Mouse (Mus musculus) liver, embryonic 16.5 days (tissue): ENCODE measurements around the gene Capzb. TPM values are rescaled to one million over a fixed set of nuclear protein-coding genes. Genes with fewer than 3 reads are reported as not detected.

ENCODE experiments used
- ATAC-seq: fragments of 200-750 bp; cut with Nextera tagmentation; 2 replicates; pipeline ENCODE4 v1.8.0; 2017; ENCODE audit warnings: low read depth, mild to moderate bottlenecking, moderate number of reproducible peaks, moderate library complexity
- H3K27ac ChIP-seq: fragments of 300-500 bp; sonication (generic); 2 replicates; pipeline ENCODE4 v1.5.1; 2014; ENCODE audit warnings: mild to moderate bottlenecking, low read length
- H3K27me3 ChIP-seq: fragments of 300-500 bp; sonication (generic); 2 replicates; pipeline ENCODE4 v1.6.1; 2014; ENCODE audit warnings: low read depth, low read length, mixed read lengths; ENCODE audit not compliant: control insufficient read depth, insufficient read depth
- H3K36me3 ChIP-seq: fragments of 300-500 bp; sonication (generic); 2 replicates; pipeline ENCODE4 v1.6.1; 2014; ENCODE audit warnings: mild to moderate bottlenecking; ENCODE audit not compliant: control insufficient read depth, insufficient read depth
- H3K4me1 ChIP-seq: fragments of 300-500 bp; sonication (generic); 2 replicates; pipeline ENCODE4 v1.6.1; 2014; ENCODE audit warnings: low read depth, low read length, mixed read lengths; ENCODE audit not compliant: control insufficient read depth
- H3K4me2 ChIP-seq: fragments of 300-500 bp; sonication (generic); 2 replicates; pipeline ENCODE4 v1.6.1; 2014; ENCODE audit warnings: low read depth, low read length, mixed read lengths
- H3K4me3 ChIP-seq: fragments of 300-500 bp; sonication (generic); 2 replicates; pipeline ENCODE4 v1.5.1; 2014; ENCODE audit warnings: low read depth, mild to moderate bottlenecking, low read length
- H3K9ac ChIP-seq: fragments of 300-500 bp; sonication (generic); 2 replicates; pipeline ENCODE4 v1.6.1; 2014; ENCODE audit warnings: low read depth, low read length
- H3K9me3 ChIP-seq: fragments of 300-500 bp; sonication (generic); replicated peaks from 2 replicates; pipeline ENCODE4 v1.6.1; 2016; ENCODE audit warnings: low read length; ENCODE audit not compliant: control insufficient read depth
- WGBS: fragments of 180-500 bp; shearing (Covaris S2); extraction: QIAGEN DNeasy Blood & Tissue Kit; methylation state at CpG from one replicate; pipeline ENCODE4 v1.1.7; 2014; ENCODE audit not compliant: insufficient replicate concordance; 5-methylcytosine and 5-hydroxymethylcytosine counted together
- polyA plus RNA-seq: library from polyadenylated mRNA; unstranded; fragments of >200 nt; fragmentation: Nextera tagmentation; extraction: Ambion mirVana; gene quantifications from 2 replicates; pipeline ENCODE4 v1.2.1, GENCODE M21; 2015

Capzb gene
- polyA plus RNA-seq, 1 experiment from 2014 or later: 135 TPM

DNA sequence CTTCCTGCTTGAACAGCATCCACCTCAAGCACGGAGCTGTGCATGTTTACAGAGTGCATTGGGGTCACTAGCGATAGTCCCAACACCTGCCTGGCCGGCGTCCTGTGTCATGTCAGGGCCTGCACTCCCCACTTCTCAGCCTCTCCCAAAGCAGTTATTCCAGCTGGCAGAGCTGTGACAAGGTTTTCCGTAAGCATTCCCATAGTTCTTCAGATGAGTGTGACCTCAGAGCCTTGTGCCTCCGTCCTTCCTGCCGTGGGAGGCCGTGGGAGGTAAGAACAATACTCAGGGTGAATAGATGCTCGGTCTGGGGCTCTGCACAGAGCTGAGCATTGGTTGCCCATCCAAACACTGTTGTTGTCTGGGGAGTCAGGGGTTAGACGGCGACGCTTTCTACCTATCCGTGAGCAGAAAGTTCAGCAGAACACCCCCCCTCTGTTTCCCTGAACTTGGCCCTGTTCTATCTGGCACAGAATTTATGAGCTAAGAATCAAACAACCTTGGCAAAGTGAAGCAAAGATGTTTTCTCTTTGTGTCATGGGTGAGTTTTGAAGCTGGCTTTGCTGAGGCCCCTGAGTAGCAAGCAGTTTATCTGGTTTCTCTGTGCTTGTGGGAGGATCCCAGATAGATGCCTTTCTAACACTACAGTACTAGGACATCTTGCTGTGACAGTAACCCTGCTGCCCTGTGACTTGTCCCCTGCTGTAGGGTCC lies 34.0 kb downstream of the Capzb start:
- no peak for ATAC-seq
- Histone ChIP-seq H3K27me3 (no peaks in the 10 kb centered on the region), H3K4me3 (no peak overlapping the region), H3K4me1 (peaks cover 2% of the 10 kb centered on the region), H3K9ac (no peak overlapping the region), H3K27ac (no peak overlapping the region), H3K36me3 (peaks cover 4% of the 10 kb centered on the region), H3K4me2 (no peak overlapping the region), H3K9me3 (no peaks in the 10 kb centered on the region)
- WGBS: 77% methylated on average over 13 of the region's 13 CpGs

DNA sequence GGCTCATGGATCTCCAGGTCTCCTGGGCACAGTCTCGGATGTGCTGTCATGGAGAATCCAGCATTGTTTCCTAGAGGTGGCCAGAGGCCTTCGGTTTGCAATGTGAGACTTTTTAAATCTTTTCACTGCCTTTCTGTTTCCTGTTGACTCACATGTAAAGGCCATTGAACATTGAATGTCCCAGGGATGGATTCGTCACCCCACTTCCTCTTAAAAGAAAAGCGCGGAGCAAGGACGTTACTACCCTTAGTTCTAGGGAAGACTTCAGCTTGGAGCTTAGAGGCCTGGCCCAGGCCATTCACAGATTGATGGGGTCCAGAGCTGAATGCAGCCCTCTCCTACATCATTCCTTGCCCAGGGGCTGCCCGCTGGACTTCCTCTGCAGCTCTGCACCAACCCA lies 35.2 kb downstream of the Capzb start:
- H3K9ac ChIP-seq: no peak overlapping the region
- no peaks in the 10 kb centered on the region for H3K27me3 ChIP-seq
- H3K36me3 ChIP-seq: peaks cover 4% of the 10 kb centered on the region
- no peaks in the 10 kb centered on the region for H3K9me3 ChIP-seq
- WGBS: 71% methylated on average over 7 of the region's 7 CpGs
- H3K27ac ChIP-seq: no peak overlapping the region
- no peak overlapping the region for H3K4me2 ChIP-seq
- no peak for ATAC-seq
- H3K4me3 ChIP-seq: no peak overlapping the region
- H3K4me1 ChIP-seq: peaks cover 2% of the 10 kb centered on the region

DNA sequence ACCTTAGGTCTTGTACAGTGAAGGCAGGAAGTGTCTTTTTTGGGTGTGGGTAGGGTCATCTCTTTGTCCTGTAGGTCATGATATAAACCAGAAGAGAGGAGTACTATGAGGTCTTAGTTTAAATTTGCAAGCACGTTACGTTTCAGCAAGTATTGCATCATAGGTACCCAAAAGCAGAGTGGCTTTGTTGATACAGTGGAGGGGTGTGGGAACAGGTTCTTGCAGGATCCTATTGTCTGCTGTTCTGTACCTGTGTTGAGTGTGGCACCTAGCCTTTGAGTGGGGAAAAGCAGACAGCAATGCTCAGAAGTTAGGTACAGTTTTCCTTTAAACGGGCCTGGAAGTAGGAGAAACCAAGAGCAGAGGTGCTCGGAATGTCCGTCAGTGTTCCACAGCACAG lies 36.6 kb downstream of the Capzb start:
- Histone ChIP-seq H3K4me2 (no peak overlapping the region), H3K27me3 (no peaks in the 10 kb centered on the region), H3K4me1 (peaks cover 13% of the 10 kb centered on the region), H3K36me3 (peaks cover 4% of the 10 kb centered on the region), H3K27ac (no peak overlapping the region), H3K9ac (no peak overlapping the region), H3K9me3 (no peaks in the 10 kb centered on the region), H3K4me3 (no peak overlapping the region)
- 69% methylated on average over 5 of the region's 5 CpGs for WGBS
- peak; percentile 47; the same call in 1 of the 2 replicates for ATAC-seq

DNA sequence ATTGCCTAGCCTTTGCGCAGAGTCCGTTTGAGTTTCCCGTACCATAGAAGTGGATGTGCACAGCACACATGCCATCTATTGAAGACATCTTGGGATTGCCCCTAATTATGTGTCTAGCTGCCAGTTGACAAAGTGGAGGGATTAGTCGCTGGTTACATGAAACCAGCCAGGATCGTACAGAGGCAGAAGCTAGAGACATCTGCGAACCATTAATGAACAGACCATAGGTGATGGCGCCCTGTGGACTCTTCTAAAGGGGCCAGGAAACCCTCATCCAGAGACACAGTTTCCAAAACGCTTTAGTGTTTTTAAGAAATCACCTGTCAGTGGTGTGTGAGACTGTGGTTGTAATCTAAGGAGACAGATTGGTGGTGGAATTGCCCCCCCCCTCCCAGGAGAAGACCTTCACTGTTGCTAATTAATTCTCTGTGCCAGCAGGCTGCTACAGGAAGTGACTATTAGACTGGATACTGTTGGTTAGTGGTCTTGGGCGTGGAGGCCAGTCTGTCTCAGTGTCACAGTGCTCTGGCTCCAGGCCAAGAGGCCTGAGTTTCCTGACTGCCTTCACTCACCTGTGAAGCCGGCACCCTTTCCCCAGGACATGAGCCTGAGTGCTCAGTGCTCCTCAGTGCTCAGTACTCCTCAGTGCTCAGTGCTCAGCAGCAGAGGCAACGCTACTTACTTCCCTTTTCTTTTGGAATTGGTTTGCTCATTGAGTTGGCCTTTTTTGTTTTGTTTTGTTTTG lies 37.8 kb downstream of the Capzb start:
- WGBS: 57% methylated on average over 11 of the region's 11 CpGs
- H3K9ac ChIP-seq: no peak overlapping the region
- H3K4me1 ChIP-seq: peaks cover 17% of the 10 kb centered on the region
- no peak overlapping the region for H3K4me2 ChIP-seq
- H3K36me3 ChIP-seq: peaks cover 4% of the 10 kb centered on the region
- no peak overlapping the region for H3K4me3 ChIP-seq
- H3K27ac ChIP-seq: no peak overlapping the region
- H3K27me3 ChIP-seq: no peaks in the 10 kb centered on the region
- no peaks in the 10 kb centered on the region for H3K9me3 ChIP-seq
- ATAC-seq: no peak

DNA sequence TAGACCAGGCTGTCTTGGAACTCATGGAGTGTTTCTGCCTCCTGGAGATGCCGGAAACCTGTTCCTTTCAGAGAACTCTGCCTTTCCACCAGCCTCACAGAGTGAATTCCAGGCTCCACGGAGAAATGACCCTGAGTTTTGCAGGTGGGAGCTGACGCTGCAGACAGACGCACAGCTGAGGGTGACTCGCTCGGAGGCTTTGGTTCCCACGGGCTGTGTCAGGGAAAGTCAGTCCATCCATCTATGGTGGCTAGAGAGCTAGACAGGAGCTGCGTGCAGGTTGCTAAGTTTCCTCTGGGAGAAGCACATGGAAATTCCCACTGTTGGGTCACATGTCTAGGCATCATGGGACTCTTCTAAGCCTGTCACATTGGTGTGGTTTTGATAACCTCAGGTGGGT lies 38.5 kb downstream of the Capzb start:
- Histone ChIP-seq H3K9me3 (no peaks in the 10 kb centered on the region), H3K4me3 (no peak overlapping the region), H3K4me2 (no peak overlapping the region), H3K27ac (no peak overlapping the region), H3K9ac (no peak overlapping the region), H3K27me3 (no peaks in the 10 kb centered on the region), H3K36me3 (no peaks in the 10 kb centered on the region; the same call in 1 of the 2 replicates), H3K4me1 (peaks cover 17% of the 10 kb centered on the region)
- ATAC-seq: no peak
- WGBS: 73% methylated on average over 8 of the region's 8 CpGs

DNA sequence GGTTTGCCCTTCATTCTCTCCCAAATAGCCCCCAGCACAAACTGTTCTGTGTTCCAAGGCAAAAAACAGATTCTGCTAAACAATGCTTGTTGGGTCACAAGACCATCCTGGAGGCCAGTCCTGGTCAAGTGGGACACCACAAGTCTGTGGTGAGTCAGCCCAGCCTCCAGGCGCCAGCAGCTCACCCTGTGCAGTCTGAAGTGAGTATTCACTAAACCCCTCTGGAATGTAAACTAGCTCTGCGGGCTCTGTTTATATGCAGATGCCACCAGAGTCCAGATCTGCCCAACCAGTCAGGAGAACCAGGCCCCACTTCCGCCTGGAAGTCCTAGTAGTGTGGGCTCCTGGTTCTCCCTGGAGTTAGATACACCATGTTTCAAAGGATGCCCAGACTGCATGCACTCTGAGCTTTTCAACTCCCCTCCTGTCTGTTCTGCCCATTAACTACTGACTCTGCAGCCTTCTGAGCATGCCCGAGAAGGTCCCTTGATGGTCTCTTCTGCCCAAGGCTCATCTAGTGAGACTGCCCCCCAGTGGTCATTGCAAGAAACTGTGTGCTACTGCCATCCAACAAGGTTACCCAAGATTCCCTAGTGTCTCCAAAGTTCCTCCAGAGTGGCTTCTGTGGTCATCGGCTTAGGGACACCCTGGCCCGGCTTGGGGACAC lies 39.9 kb downstream of the Capzb start:
- no peaks in the 10 kb centered on the region for H3K9me3 ChIP-seq
- peak; percentile 6; the same call in 1 of the 2 replicates for ATAC-seq
- H3K4me3 ChIP-seq: no peak overlapping the region
- no peak overlapping the region for H3K9ac ChIP-seq
- no peak overlapping the region for H3K4me2 ChIP-seq
- H3K36me3 ChIP-seq: no peaks in the 10 kb centered on the region
- H3K27me3 ChIP-seq: no peaks in the 10 kb centered on the region
- H3K4me1 ChIP-seq: peaks cover 17% of the 10 kb centered on the region
- WGBS: 64% methylated on average over 6 of the region's 6 CpGs
- no peak overlapping the region for H3K27ac ChIP-seq

DNA sequence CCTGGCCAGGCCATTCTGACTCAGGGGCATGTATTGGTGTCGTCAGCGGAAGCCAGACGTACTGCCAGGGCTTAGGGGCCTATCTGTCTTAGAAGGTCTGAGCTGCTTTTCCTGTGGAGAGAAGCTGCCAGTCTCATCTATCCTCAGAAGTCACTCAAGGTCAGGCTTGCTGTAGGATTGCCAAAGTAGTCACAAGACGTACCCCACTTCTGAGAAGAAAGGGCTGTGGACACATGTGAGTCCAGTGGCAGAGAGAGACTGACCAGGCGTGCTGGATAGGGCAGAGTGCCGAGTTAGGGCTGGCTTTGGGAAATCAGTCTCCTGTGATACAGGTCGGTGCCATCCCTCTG lies 40.4 kb downstream of the Capzb start:
- H3K27ac ChIP-seq: no peak overlapping the region
- H3K4me3 ChIP-seq: no peak overlapping the region

DNA sequence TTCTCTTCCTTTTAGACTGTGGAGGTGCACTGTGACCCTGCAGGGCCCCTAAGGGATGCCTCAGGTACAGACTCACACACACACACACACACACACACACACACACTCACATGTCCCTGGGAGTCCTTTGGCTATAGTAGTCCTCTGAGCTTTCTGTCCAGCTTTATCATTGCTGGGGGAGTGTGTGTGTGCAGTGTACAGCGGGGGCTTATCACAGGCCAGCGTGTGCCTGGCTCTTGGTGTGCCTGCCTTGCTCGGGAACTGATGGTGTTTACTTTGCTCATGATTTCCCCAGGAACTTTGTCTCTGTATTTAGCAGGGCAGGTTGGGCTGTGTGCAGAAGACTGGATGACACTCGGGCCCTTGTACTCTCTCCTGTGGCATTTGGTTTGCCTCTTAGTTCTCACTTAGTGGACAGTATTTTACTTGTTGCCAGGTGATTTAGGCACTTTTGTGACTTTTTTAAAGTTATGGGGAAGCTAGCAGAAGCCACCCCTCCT lies 41.1 kb downstream of the Capzb start:
- 0 out of 2 replicates have a peak, but pooled peaks cover 3% of the 10 kb centered on the region for H3K36me3 ChIP-seq
- peaks cover 15% of the 10 kb centered on the region for H3K4me1 ChIP-seq
- no peak overlapping the region for H3K9ac ChIP-seq
- no peak overlapping the region for H3K27ac ChIP-seq
- WGBS: 31% methylated on average over 4 of the region's 4 CpGs
- H3K4me3 ChIP-seq: no peak overlapping the region
- H3K9me3 ChIP-seq: no peaks in the 10 kb centered on the region
- peak; percentile 70 for ATAC-seq
- no peaks in the 10 kb centered on the region for H3K27me3 ChIP-seq
- H3K4me2 ChIP-seq: no peak overlapping the region

More for the DNA sequence above, 40.4 kb downstream of the Capzb start:
- no peaks in the 10 kb centered on the region for H3K9me3 ChIP-seq
- ATAC-seq: no peak; the same call in 1 of the 2 replicates
- H3K27me3 ChIP-seq: no peaks in the 10 kb centered on the region
- WGBS: 63% methylated on average over 7 of the region's 7 CpGs
- H3K36me3 ChIP-seq: no peaks in the 10 kb centered on the region
- H3K4me1 ChIP-seq: peaks cover 17% of the 10 kb centered on the region
- H3K9ac ChIP-seq: no peak overlapping the region
- H3K4me2 ChIP-seq: no peak overlapping the region
